Mouse (Mus musculus) forebrain, embryonic 13.5 days (tissue): ENCODE data around the gene Fbxo28. TPM values are rescaled to one million over a fixed set of nuclear protein-coding genes. Genes with fewer than 3 reads are reported as not detected.

Source experiments
- ATAC-seq: fragments of 200-750 bp; cut with Nextera tagmentation; 2 replicates; pipeline ENCODE4 v1.8.0; 2017
- H3K27ac ChIP-seq: fragments of 300-500 bp; sonication (generic); 2 replicates; pipeline ENCODE4 v1.5.1; 2015; ENCODE audit warnings: inconsistent platforms, mild to moderate bottlenecking, moderate library complexity
- H3K27me3 ChIP-seq: fragments of 300-500 bp; sonication (generic); 2 replicates; pipeline ENCODE4 v1.6.1; 2015; ENCODE audit warnings: mild to moderate bottlenecking, inconsistent platforms
- H3K36me3 ChIP-seq: fragments of 300-500 bp; sonication (generic); 2 replicates; pipeline ENCODE4 v1.6.1; 2015; ENCODE audit warnings: mild to moderate bottlenecking, inconsistent platforms; ENCODE audit not compliant: poor library complexity, severe bottlenecking
- H3K4me1 ChIP-seq: fragments of 300-500 bp; sonication (generic); 2 replicates; pipeline ENCODE4 v1.6.1; 2015; ENCODE audit warnings: inconsistent platforms
- H3K4me2 ChIP-seq: fragments of 300-500 bp; sonication (generic); 2 replicates; pipeline ENCODE4 v1.6.1; 2015; ENCODE audit warnings: inconsistent platforms, mild to moderate bottlenecking, moderate library complexity
- H3K4me3 ChIP-seq: fragments of 300-500 bp; sonication (generic); 2 replicates; pipeline ENCODE4 v1.5.1; 2015; ENCODE audit warnings: mild to moderate bottlenecking, inconsistent platforms
- H3K9ac ChIP-seq: fragments of 300-500 bp; sonication (generic); 2 replicates; pipeline ENCODE4 v1.6.1; 2015; ENCODE audit warnings: mild to moderate bottlenecking, inconsistent platforms
- H3K9me3 ChIP-seq: fragments of 300-500 bp; sonication (generic); replicated peaks from 2 replicates; pipeline ENCODE4 v1.6.1; 2016; ENCODE audit warnings: inconsistent platforms
- WGBS: fragments of 180-500 bp; shearing (Covaris S2); methylation state at CpG from one replicate; pipeline ENCODE4 v1.1.7; 2015; 5-methylcytosine and 5-hydroxymethylcytosine counted together
- polyA plus RNA-seq: library from polyadenylated mRNA; unstranded; fragments of >200 nt; fragmentation: Nextera tagmentation; extraction: Ambion mirVana; gene quantifications from 2 replicates; pipeline ENCODE4 v1.2.1, GENCODE M21; 2015

The Fbxo28 gene
- polyA plus RNA-seq, 1 experiment from 2014 or later: 29.3 TPM

DNA sequence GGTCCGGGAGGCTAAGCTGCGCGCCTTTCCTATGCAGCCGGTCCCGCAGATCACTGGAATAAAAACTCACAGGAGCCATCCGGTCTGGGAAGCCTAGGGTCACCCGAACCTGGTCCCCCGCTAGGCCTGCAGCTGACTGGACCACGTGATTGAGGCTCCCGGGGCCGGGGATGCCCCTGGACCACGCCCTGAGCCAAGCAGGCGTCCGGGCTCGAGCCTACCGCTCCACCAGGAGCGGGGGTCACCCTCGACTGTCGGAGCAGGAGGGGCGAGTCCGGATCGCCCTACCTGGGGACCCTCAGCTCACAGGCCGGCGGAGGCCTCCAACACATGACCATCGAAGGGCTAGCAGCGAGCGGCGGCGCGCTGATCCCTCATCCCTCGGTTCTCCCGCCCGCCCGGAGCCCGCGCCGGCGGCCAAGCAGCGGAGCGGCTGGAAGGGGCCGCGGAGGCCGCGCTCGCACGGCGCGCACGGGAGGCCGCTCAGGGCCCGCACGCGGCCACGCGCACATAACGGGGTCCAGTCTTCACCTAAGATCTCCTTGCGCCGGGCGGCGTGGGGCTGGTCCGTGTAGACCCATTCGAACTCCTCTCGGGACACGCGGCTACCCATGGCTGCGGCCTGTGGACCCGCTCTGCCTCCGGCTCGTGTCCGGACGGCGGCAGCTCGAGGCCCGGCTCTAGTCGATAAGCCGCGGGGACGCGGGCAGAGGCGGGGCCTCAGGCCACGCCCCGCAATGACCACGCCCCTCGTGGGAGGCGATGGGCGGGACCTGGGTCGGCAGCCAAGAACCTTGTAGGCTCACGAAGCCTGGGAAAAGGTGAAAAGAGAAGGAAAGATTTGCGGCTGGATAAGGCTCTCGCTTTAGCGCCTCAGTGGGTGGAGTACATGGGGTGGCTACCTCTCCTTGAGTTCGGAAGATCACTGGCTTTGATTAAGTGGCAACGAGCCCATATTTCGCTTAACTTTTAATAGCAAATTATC, 59.0 kb downstream of the Fbxo28 start, which contains the start of gene Degs1:
Gene Degs1 (minus strand): TSS at position 714 of the 985 bp plus-strand sequence.
- Histone ChIP-seq H3K4me1 (peaks cover 20% of the 10 kb centered on the region), H3K27ac (peak within 1 kb of the TSS; percentile 53), H3K9me3 (no peaks in the 10 kb centered on the region), H3K4me2 (peak within 1 kb of the TSS; percentile 71), H3K9ac (peak within 1 kb of the TSS; percentile 85), H3K36me3 (peaks cover 18% of the 10 kb centered on the region), H3K4me3 (peak within 1 kb of the TSS; percentile 77), H3K27me3 (peaks cover 14% of the 10 kb centered on the region)
- ATAC-seq: peak; percentile 95
- WGBS: under 1% methylated on average over 78 of the region's 94 CpGs

GRCm38 (mm10) chr1:182281251-182281711, 60.1 kb downstream of the Fbxo28 start:
- no peak overlapping the region for H3K27ac ChIP-seq
- no peak for ATAC-seq
- peaks cover 29% of the 10 kb centered on the region for H3K36me3 ChIP-seq
- H3K9ac ChIP-seq: peak overlapping the region; percentile 85
- WGBS: 24% methylated on average over 9 of the region's 9 CpGs
- peak overlapping the region; percentile 71 for H3K4me2 ChIP-seq
- H3K27me3 ChIP-seq: peaks cover 14% of the 10 kb centered on the region
- peak overlapping the region; percentile 77 for H3K4me3 ChIP-seq
- no peaks in the 10 kb centered on the region for H3K9me3 ChIP-seq
- H3K4me1 ChIP-seq: peaks cover 20% of the 10 kb centered on the region

- peaks cover 20% of the 10 kb centered on the region for H3K4me1 ChIP-seq
- 0 out of 2 replicates have a peak overlapping the region, but pooled peaks have one; percentile 17 for H3K9ac ChIP-seq
- H3K4me2 ChIP-seq: peak overlapping the region; percentile 71
- peak overlapping the region; percentile 77 for H3K4me3 ChIP-seq
- ATAC-seq: no peak
- peaks cover 34% of the 10 kb centered on the region for H3K36me3 ChIP-seq
- 58% methylated on average over 11 of the region's 11 CpGs for WGBS
- H3K27ac ChIP-seq: no peak overlapping the region
- H3K27me3 ChIP-seq: peaks cover 14% of the 10 kb centered on the region
- H3K9me3 ChIP-seq: no peaks in the 10 kb centered on the region
Measured at GRCm38 (mm10) chr1:182280577-182280976, 60.9 kb downstream of the Fbxo28 start.

GRCm38 (mm10) chr1:182280046-182280445, 61.4 kb downstream of the Fbxo28 start:
- Histone ChIP-seq H3K4me2 (no peak overlapping the region), H3K27ac (no peak overlapping the region), H3K4me1 (peaks cover 20% of the 10 kb centered on the region), H3K9me3 (no peaks in the 10 kb centered on the region), H3K36me3 (peaks cover 40% of the 10 kb centered on the region), H3K4me3 (no peak overlapping the region), H3K9ac (no peak overlapping the region), H3K27me3 (peaks cover 14% of the 10 kb centered on the region)
- 92% methylated on average over 6 of the region's 6 CpGs for WGBS
- no peak for ATAC-seq

- Histone ChIP-seq H3K9ac (no peak overlapping the region), H3K4me2 (no peak overlapping the region), H3K27me3 (peaks cover 9% of the 10 kb centered on the region), H3K4me3 (no peak overlapping the region), H3K36me3 (peaks cover 42% of the 10 kb centered on the region), H3K4me1 (peaks cover 20% of the 10 kb centered on the region), H3K9me3 (no peaks in the 10 kb centered on the region), H3K27ac (no peak overlapping the region)
- no peak for ATAC-seq
- 94% methylated on average over 4 of the region's 4 CpGs for WGBS
Measured at GRCm38 (mm10) chr1:182279436-182279835, 62.0 kb downstream of the Fbxo28 start.

GRCm38 (mm10) chr1:182275109-182275508, 66.3 kb downstream of the Fbxo28 start:
- no peaks in the 10 kb centered on the region for H3K27me3 ChIP-seq
- H3K36me3 ChIP-seq: peaks cover 49% of the 10 kb centered on the region
- ATAC-seq: no peak
- H3K4me3 ChIP-seq: no peak overlapping the region
- H3K9ac ChIP-seq: no peak overlapping the region
- WGBS: 93% methylated on average over 6 of the region's 6 CpGs
- H3K27ac ChIP-seq: no peak overlapping the region
- no peak overlapping the region for H3K4me2 ChIP-seq
- H3K4me1 ChIP-seq: no peaks in the 10 kb centered on the region
- no peaks in the 10 kb centered on the region for H3K9me3 ChIP-seq

DNA sequence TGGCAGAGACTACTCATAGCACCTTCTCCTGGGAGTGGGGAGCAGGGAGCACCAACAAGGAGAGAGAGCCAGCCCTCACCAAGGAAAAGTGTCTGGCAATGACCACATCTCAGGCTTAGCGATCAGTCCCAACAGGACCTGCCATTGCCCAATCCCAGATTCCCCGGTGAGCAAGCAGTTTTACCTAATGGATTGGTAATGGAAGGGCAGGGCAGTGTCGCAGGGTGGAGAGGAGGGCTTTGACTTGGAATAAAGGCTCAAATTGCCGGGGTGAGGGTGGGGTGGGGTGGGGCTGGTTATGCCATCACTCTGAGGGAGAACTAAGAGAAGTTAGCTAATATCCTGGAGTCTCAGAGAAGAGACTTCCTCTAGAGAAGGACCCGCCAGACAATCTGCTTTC, 69.8 kb downstream of the Fbxo28 start:
- Histone ChIP-seq H3K27me3 (no peaks in the 10 kb centered on the region), H3K36me3 (peaks cover 24% of the 10 kb centered on the region), H3K4me2 (no peak overlapping the region), H3K27ac (no peak overlapping the region), H3K4me3 (no peak overlapping the region), H3K4me1 (peaks cover 14% of the 10 kb centered on the region), H3K9ac (no peak overlapping the region), H3K9me3 (no peaks in the 10 kb centered on the region)
- 86% methylated on average over 5 of the region's 5 CpGs for WGBS
- ATAC-seq: no peak

- H3K9me3 ChIP-seq: no peaks in the 10 kb centered on the region
- no peak overlapping the region for H3K9ac ChIP-seq
- H3K4me3 ChIP-seq: no peak overlapping the region
- ATAC-seq: no peak
- no peaks in the 10 kb centered on the region for H3K27me3 ChIP-seq
- H3K27ac ChIP-seq: no peak overlapping the region
- 83% methylated on average over 5 of the region's 5 CpGs for WGBS
- peaks cover 14% of the 10 kb centered on the region for H3K4me1 ChIP-seq
- H3K4me2 ChIP-seq: no peak overlapping the region
- peaks cover 20% of the 10 kb centered on the region for H3K36me3 ChIP-seq
Measured at GRCm38 (mm10) chr1:182271130-182271529, 70.3 kb downstream of the Fbxo28 start.

GRCm38 (mm10) chr1:182268317-182268716, 73.1 kb downstream of the Fbxo28 start:
- ATAC-seq: peak; percentile 69; the same call in 1 of the 2 replicates
- Histone ChIP-seq H3K4me3 (no peak overlapping the region), H3K36me3 (peaks cover 4% of the 10 kb centered on the region; the same call in 1 of the 2 replicates), H3K27ac (no peak overlapping the region), H3K9ac (no peak overlapping the region), H3K4me1 (peaks cover 14% of the 10 kb centered on the region), H3K27me3 (no peaks in the 10 kb centered on the region), H3K9me3 (no peaks in the 10 kb centered on the region), H3K4me2 (no peak overlapping the region)
- 24% methylated on average over 4 of the region's 4 CpGs for WGBS

DNA sequence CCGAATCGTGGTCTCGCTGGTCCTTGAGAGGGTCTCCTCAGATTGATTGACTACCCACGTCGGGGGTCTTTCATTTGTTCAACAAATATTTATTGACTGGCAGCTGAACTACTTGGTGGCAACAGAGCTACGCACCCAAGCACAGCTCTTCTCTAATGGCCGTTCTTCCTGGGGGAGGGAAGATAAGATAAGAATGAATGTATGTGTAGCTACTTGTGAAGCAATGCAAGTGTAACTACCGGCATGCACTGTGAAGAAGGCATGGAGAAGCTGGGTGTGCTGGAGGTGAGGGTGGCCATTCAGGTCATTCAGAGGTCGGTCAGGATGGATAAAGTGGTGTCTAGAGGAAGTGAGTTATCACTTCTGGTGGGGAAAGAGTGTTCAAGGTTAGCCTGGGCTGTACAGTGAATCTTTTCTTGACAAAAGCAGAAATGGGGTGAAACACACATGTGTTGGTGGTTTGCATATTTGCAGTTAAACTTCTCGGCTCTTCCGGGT, 75.4 kb downstream of the Fbxo28 start:
- ATAC-seq: no peak
- no peak overlapping the region for H3K9ac ChIP-seq
- no peaks in the 10 kb centered on the region for H3K36me3 ChIP-seq
- peaks cover 14% of the 10 kb centered on the region for H3K4me1 ChIP-seq
- H3K27me3 ChIP-seq: no peaks in the 10 kb centered on the region
- no peaks in the 10 kb centered on the region for H3K9me3 ChIP-seq
- 94% methylated on average over 11 of the region's 11 CpGs for WGBS
- no peak overlapping the region for H3K4me3 ChIP-seq
- no peak overlapping the region for H3K4me2 ChIP-seq
- H3K27ac ChIP-seq: no peak overlapping the region
